Mouse (Mus musculus) myocyte (in vitro differentiated cells): ENCODE results near the gene Lrrc72.

Experiments
- E2F4 ChIP-seq: IDR thresholded peaks from one replicate; pipeline ENCODE4 v1.6.1; 2011; ENCODE audit warnings: mild to moderate bottlenecking, control low read depth, moderate library complexity; ENCODE audit not compliant: insufficient read depth
- MYOG ChIP-seq, 3 experiments: IDR thresholded peaks; one replicate each; pipeline ENCODE4 v1.6.1; 2011; ENCODE audit warnings: control low read depth in 2 of 3, low read depth in 2 of 3, mild to moderate bottlenecking in 2 of 3; ENCODE audit not compliant: insufficient read length in 2 of 3, control insufficient read depth in 1 of 3, insufficient read depth in 1 of 3
- POLR2A ChIP-seq: IDR thresholded peaks from one replicate; pipeline ENCODE4 v1.6.1; 2011; ENCODE audit warnings: low read depth, mild to moderate bottlenecking, control low read depth, moderate library complexity; ENCODE audit not compliant: insufficient read length
- REST ChIP-seq: IDR thresholded peaks from one replicate; pipeline ENCODE4 v1.6.1; 2011; ENCODE audit warnings: mild to moderate bottlenecking, control low read depth, moderate library complexity; ENCODE audit not compliant: insufficient read depth, insufficient read length
- TCF12 ChIP-seq: IDR thresholded peaks from one replicate; pipeline ENCODE4 v1.6.1; 2011; ENCODE audit warnings: mild to moderate bottlenecking, control low read depth; ENCODE audit not compliant: poor library complexity, insufficient read depth, severe bottlenecking
- USF1 ChIP-seq: IDR thresholded peaks from one replicate; pipeline ENCODE4 v1.6.1; 2011; ENCODE audit warnings: low read depth, mild to moderate bottlenecking, control low read depth, moderate library complexity

- TF ChIP-seq POLR2A: no peak
- no peak for TF ChIP-seq E2F4
- TF ChIP-seq MYOG (IDR thresholded peaks at IDR 0.05; ENCODE audit: control insufficient read depth in 1 of 3, insufficient read depth in 1 of 3, insufficient read length in 2 of 3, low read depth in 2 of 3): no peak
- no peak for TF ChIP-seq TCF12
- TF ChIP-seq REST: no peak
- TF ChIP-seq USF1: no peak
Measured at GRCm38 (mm10) chr12:36267670-36268246, 14.6 kb upstream of the Lrrc72 start.
